Mouse (Mus musculus): ENCODE measurements around the gene Cacna1d.

GRCm38 (mm10) chr14:30168387-30168786, 322.9 kb downstream of the Cacna1d start:
- TF ChIP-seq CTCF (IDR thresholded peaks at IDR 0.05; ENCODE audit: low read depth) (no peak), EP300 (IDR thresholded peaks at IDR 0.05; ENCODE audit: low read depth) (no peak)

Measured in heart, postnatal 0 days (tissue).